Mouse (Mus musculus) kidney, adult 18-20 months (tissue): ENCODE measurements at regions not wholly inside any gene's neighbourhood (a gene's known extent, or its start where the extent isn't known, plus 50 kb on each side); places are given as distances from the start of the nearest gene placed in this dataset.
A peak's percentile ranks its signal among the peaks of the same experiment; 100 is the strongest.

ENCODE experiments used
- DNase-seq: peaks from one replicate; pipeline ENCODE4 v3.0.0; 2021

DNA sequence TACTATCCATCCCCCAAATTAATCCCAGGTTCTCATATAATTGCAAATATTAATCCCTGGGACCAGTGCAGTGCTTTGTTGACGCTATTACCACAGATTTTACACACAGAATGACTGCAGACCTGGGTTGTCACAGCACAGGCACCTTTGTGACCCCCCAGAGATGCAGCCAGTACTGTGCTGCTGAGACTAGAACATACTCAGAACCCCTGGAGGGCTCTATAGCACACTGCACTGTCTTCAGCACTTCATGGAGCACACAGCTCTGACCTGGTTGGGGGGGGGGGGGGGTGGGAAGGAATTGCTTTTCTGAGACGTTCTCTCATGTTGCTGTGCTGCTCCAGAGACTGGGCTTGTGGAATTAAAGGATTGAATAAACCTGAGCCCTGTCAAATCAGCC, 154.9 kb upstream of the Gm34302 start:
- DNase-seq = no peak

DNA sequence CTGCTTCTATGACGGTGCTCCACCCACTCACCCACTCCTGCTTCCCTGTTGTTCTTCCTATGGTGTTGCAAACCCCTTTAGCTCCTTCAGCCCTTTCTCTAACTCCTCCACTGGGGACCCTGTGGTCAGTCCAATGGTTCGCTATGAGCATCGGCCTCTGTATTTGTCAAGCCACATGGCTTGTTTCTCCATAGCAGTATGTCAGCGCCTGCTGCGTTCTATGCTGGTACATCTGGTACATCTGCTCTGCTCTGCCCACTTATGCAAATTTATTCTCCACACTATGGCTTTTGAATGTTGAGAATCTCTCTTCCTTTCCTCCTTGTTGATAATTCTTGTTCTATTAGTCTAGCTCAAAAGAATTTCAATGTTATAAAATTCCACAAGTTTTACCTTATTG, 154.2 kb upstream of the Gm34302 start:
- no peak for DNase-seq

DNA sequence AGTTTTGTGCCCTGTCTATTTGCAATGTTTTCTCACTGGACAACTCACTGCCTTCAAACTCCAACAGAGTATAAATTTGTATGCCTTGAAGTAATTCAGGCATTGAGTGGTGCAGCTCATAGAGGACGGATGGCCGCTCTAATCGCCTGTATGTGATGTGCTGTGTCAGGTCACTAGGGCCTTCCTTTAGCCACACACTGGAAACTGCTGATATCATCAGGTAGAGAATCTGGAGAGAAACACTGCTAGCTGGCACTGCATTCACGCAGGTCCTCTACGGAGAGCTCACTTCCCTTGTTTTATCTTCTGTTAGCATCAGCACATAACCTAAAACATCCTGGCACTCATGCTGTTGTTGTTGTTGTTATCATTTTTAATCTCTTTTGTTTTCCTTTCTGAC, 144.0 kb upstream of the Gm34302 start:
- no peak for DNase-seq

GRCm38 (mm10) chr3:63616127-63616526, 132.4 kb upstream of the Gm34302 start:
- no peak for DNase-seq

DNA sequence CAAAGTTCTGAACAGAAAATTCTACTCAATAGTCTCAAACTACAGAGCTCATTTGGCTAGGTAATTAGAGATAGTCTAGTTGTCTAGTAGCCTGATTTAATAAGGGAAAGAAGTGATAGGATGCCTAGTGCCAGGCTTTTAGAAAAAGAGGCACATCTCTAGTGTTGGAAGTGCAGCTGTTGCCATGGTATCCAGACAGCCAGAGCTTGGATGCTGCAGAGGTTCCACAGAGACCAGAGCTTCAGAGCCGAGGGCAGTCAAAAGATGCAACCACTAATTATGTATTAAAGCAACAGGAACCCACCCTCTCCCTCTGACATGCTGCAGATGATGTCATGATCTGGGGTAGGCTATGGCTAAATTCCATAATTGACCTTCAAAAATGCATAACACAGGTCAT, 130.0 kb upstream of the Gm34302 start:
- no peak for DNase-seq

DNA sequence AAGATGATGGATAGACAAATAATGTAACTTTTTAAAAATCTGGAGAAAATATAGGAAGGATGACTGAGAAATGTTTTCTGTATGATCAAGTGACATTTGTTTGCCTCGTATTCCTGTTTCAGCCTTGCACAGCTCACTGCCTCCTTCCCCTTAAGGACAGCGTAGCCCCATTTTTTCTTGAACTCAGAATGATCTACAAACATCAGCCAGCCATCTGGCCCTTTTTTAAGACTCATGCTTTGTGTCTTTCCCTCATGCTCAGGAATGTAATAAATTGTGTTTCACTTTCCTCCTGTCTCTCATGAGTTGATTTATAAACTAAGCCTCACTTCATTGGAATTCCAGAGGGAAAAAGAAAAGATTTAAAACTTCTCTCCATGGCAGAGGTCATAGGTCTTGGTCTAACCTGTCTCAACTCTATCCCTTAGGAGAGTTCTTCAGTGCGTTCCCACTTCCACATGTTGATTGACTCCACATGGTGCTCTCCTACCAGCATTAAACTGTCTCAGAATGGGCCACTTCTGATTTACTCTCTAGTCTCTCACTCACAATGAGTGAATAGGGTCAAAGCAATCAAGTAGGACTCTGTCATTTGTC, 129.2 kb upstream of the Gm34302 start:
- no peak for DNase-seq

GRCm38 (mm10) chr3:63610113-63610919, 126.6 kb upstream of the Gm34302 start:
- DNase-seq = no peak

DNA sequence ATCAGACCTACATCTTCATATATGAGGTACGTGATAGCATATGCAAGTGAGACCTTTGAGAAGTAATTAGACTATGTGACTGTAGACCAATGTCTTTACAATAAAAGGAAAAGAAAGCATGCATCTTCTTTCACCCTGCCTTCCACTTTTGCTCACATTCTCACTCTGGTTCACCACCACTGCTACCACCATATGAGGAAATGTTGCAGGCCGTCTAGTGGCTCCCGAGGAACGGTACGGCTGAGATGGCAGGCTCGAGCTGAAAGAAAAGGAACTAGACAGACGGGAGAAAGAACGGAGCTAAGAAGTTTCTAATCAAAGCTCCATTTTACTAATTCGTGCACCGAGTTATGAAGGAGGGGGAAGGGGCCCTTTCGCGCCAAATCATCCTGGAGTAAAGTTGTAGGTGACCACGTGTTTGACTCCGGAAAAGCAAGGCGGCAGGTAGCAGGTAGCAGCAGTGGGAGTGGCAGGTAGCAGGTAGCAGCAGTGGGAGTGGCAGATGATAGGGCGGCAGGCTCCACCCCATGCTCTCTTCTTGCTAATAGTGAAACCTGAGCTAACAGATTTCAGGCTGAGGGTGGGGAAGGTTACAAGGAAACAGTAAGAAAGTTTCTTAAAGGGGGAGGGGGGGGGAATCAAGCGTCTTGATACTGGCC, 125.9 kb upstream of the Gm34302 start:
- peak; percentile 16 for DNase-seq

DNA sequence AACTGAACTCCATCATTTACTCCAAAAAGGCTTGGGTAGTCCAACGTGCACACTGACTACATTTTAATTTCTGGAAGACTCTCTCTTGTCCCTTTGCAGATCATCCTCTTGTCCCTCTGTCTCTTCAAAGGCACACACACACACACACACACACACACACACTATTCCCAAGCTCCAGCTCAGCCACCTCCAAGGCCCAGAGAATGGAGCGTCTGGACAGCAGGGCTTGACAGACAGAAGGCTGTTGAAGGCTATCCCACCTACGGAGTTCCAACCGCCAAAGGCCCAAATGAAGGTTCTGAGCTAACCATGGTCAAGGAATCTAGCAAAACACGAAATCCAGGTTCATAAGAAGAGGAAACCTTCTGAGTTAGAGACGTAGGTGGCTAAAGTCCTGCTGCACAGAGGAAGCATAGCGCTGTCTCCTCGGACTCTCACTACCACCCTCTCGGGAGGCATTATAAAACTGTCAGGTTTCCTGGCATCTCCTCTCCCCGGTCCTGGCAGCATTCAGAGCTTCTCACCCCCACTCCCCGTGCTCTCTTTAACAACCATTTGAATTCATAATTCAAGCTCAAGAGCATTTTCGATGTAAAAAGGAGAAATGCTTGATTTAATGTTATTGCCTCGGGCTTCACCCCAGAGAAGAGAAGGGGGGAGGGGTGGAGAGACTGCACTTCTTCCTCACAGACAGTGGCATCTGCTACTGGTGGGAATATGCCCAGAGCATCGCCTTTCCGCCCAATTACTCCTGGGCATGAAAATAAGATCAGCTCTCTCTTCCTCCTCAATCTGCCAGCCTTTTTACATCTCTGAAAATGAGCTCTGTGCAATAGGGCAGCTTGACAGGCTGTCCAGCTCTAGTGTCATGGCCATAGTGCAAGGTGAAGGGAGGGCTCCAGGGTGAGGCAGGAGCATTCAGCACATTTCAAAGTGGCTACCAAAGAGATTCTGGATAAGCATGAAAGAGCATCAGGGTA, 99.3 kb upstream of the Gm34302 start:
- DNase-seq = no peak

GRCm38 (mm10) chr3:63582180-63582579, 98.5 kb upstream of the Gm34302 start:
- DNase-seq = no peak

- DNase-seq = peak; percentile 78
Observed at GRCm38 (mm10) chr3:63570607-63571353, 87.1 kb upstream of the Gm34302 start.

- no peak for DNase-seq
Observed at GRCm38 (mm10) chr3:63570082-63570481, 86.4 kb upstream of the Gm34302 start.

DNA sequence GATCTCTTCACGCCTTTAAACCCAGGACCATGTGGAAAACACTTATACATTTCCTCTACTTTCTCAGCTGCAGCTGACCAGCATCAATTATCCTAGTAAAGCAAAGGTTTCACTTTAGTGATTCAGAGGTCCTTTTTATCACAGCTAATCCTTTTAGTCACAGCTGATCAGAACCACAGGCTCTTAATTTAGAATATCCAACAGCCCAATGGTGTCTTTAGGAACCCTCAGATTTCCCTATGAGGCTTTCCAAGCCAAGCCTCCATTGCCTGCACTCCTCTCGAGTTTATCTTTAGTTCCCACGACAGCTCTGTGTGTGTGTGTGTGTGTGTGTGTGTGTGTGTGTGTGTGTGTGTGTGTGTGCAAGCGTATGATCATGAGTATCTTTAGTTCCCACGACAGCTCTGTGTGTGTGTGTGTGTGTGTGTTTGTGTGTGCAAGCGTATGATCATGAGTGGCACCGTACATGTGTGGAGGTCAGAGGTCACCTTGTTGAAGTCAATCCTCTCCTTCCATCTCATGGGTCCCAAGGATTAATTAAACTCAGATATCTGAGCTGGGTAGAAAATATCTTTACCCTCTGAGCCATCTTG, 85.4 kb upstream of the Gm34302 start:
- DNase-seq = no peak

DNA sequence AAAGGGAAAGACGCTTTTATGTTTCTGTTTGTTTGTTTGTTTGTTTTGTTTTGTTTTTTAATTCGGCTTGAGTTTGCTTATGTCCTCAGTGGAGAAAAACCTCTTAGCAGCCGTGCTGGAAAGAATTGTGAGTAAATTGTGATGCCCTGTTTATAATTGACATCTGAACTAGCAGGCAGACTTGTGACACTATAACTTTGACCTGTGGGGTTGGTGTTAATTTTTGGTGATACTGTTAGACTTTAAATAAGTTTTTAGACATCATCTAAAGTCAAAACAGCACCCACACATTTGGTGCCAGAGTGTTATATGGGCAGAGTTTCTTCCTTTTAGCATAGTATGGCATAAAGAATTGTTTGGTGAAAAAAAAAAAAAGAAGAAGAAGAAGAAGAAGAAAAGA, 84.0 kb upstream of the Gm34302 start:
- no peak for DNase-seq

- no peak for DNase-seq
Observed at GRCm38 (mm10) chr3:63563057-63563456, 79.4 kb upstream of the Gm34302 start.

- no peak for DNase-seq
Observed at GRCm38 (mm10) chr3:63562532-63562931, 78.9 kb upstream of the Gm34302 start.

DNA sequence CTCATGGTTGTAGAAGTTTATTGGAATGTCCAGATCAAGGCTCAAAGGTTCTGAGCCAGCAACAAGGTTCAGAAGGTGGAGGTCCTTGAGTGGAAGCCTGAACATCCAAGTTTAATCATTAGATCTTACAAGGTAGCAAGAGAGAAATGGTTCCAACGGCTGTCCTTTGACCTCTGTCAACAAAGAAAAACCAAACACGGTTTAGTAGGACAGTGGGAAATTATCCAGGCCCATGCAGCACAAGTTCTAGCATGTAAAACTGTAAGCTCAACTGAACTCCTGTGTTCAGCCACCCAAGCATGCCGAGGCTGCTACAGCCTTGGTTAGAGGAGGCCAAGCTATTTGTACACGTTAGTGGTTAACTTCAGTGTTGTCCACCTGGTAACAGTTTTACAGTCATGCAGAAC, 77.1 kb upstream of the Gm34302 start:
- peak; percentile 58 for DNase-seq

DNA sequence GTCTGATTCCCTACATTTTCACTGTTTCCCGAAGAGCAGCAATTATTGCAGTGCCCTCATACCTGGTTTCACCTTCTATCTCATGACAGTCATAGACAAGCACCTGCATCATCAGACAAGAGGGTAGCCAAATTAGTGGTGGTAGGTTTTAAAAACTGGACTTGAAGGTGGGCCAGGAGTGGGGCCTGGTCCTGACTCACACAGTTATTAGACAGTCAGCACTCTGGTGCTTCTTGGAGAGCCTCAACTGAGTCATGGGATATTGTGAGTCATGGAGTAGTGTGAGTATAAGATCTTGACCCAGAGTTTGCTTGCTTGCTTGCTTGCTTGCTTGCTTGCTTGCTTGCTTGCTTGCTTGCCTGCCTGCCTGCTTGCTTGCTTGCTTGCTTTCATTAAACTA, 73.1 kb upstream of the Gm34302 start:
- DNase-seq = no peak

DNA sequence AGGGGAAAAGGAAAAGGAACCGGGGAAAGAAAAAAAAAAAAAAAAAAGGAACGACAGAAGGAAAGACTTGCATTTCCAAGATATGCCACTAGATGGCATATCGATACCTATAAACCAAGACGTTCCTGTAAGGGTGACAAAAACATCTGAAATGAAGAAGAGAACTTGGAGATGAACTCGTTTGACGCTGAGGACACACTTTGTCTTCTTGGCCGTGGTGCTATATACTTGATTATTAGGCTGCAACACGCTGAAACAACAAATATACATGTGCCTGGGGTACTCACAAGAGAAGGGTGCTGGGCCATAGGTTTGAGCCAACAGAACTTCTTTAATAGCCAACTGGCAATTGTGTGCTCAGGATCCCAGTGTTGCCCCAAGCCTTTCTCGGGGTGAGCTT, 71.2 kb upstream of the Gm34302 start:
- peak; percentile 19 for DNase-seq

DNA sequence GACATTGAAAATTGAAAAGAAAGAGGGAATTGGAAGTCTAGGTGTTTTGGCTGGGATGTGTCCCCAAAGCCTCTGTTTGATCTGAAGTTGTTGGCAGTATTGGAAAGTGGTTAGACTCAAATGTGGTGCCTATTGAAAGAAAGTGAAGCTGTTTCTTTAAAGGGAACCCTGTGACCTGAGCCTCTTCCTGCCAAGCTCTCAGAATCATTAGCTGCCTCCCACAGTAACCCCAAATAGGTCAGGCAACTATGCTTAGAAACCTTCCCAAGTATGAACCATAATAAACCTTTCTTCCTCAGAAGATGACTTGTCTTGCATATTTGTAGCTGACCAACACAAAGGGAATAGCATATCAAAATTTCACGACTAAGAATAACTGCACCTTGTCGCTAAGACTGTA, 69.7 kb upstream of the Gm34302 start:
- DNase-seq = no peak

GRCm38 (mm10) chr3:63551661-63552060, 68.0 kb upstream of the Gm34302 start:
- DNase-seq = no peak
